Mouse (Mus musculus) thymus, adult 2 months (tissue): ENCODE measurements around the gene Nfe2l1. TPM values are rescaled to one million over a fixed set of nuclear protein-coding genes. Genes with fewer than 3 reads are reported as not detected.
A peak's percentile ranks its signal among the peaks of the same experiment; 100 is the strongest.

Experiments
- DNase-seq: peaks from one replicate; pipeline ENCODE4 v3.0.0; 2021
- H3K27ac ChIP-seq: fragments of 200-500 bp; 2 replicates; pipeline ENCODE4 v1.5.1; 2012; ENCODE audit warnings: low read length, control low read depth; ENCODE audit not compliant: control insufficient read depth, insufficient read depth
- H3K27me3 ChIP-seq: fragments of 200-500 bp; 2 replicates; pipeline ENCODE4 v1.6.1; 2012; ENCODE audit warnings: mild to moderate bottlenecking, low read length, moderate library complexity, mixed read lengths; ENCODE audit not compliant: control insufficient read depth, insufficient read depth
- H3K36me3 ChIP-seq: fragments of 200-500 bp; 2 replicates; pipeline ENCODE4 v1.6.1; 2012; ENCODE audit warnings: mild to moderate bottlenecking, low read length, moderate library complexity; ENCODE audit not compliant: control insufficient read depth, insufficient read depth
- H3K4me1 ChIP-seq: fragments of 200-500 bp; replicated peaks from 2 replicates; pipeline ENCODE4 v1.6.1; 2012; ENCODE audit warnings: low read length; ENCODE audit not compliant: control insufficient read depth, insufficient read depth
- H3K4me3 ChIP-seq: fragments of 200-500 bp; 2 replicates; pipeline ENCODE4 v1.5.1; 2012; ENCODE audit warnings: mild to moderate bottlenecking, low read length, control low read depth, moderate library complexity; ENCODE audit not compliant: control insufficient read depth, insufficient read depth
- CTCF ChIP-seq: fragments of 200-500 bp; IDR thresholded peaks from 2 replicates; pipeline ENCODE4 v1.5.1; 2012; ENCODE audit warnings: mild to moderate bottlenecking, control low read depth, low read length, moderate library complexity, borderline replicate concordance; ENCODE audit not compliant: control insufficient read depth, poor library complexity, insufficient read depth; ENCODE audit errors: extremely low read depth
- POLR2A ChIP-seq: fragments of 200-500 bp; IDR thresholded peaks from 2 replicates; pipeline ENCODE4 v1.6.1; 2012; ENCODE audit warnings: mild to moderate bottlenecking, low read length, control low read depth, moderate library complexity; ENCODE audit not compliant: control insufficient read depth, poor library complexity, insufficient read depth; ENCODE audit errors: extremely low read depth
- WGBS: fragments of 180-500 bp; shearing (Covaris S2); methylation state at CpG from one replicate; pipeline ENCODE4 v1.1.7; 2018; 5-methylcytosine and 5-hydroxymethylcytosine counted together
- polyA plus RNA-seq: library from polyadenylated mRNA; depleted of rRNA; stranded (reverse); fragments of >200 nt; gene quantifications from 2 replicates; pipeline ENCODE4 v1.2.3, GENCODE M21; 2012

Nfe2l1 gene
- polyA plus RNA-seq, 1 experiment, result 170 TPM

- WGBS, result 68% methylated on average over 11 of the region's 11 CpGs
- H3K27me3 ChIP-seq, result peaks cover 4% of the 10 kb centered on the region; the same call in 1 of the 2 replicates
These were observed 43.9 kb upstream of the Nfe2l1 start for GRCm38 (mm10) chr11:96873601-96874140.

GRCm38 (mm10) chr11:96872441-96873379 lies 42.9 kb upstream of the Nfe2l1 start:
- Histone ChIP-seq H3K4me1 (no peaks in the 10 kb centered on the region), H3K27ac (no peak overlapping the region), H3K4me3 (no peak overlapping the region), H3K36me3 (no peaks in the 10 kb centered on the region), H3K27me3 (peaks cover 4% of the 10 kb centered on the region; the same call in 1 of the 2 replicates)
- DNase-seq, result no peak
- WGBS, result 17% methylated on average over 24 of the region's 24 CpGs
- no peak for TF ChIP-seq CTCF
- TF ChIP-seq POLR2A, result no peak

More at GRCm38 (mm10) chr11:96873601-96874140, 43.9 kb upstream of the Nfe2l1 start:
- Histone ChIP-seq H3K4me1 (no peaks in the 10 kb centered on the region), H3K4me3 (no peak overlapping the region), H3K36me3 (no peaks in the 10 kb centered on the region), H3K27ac (no peak overlapping the region)
- no peak for DNase-seq
- no peak for TF ChIP-seq CTCF
- TF ChIP-seq POLR2A, result no peak

GRCm38 (mm10) chr11:96867149-96867548 lies 37.4 kb upstream of the Nfe2l1 start:
- DNase-seq, result peak; percentile 44
- Histone ChIP-seq H3K4me1 (no peaks in the 10 kb centered on the region; the same call in 1 of the 2 replicates), H3K36me3 (no peaks in the 10 kb centered on the region), H3K27ac (no peak overlapping the region), H3K27me3 (no peaks in the 10 kb centered on the region; the same call in 1 of the 2 replicates), H3K4me3 (no peak overlapping the region)
- TF ChIP-seq CTCF (no peak; the same call in 1 of the 2 replicates), POLR2A (no peak)
- WGBS, result 24% methylated on average over 5 of the region's 5 CpGs

DNA sequence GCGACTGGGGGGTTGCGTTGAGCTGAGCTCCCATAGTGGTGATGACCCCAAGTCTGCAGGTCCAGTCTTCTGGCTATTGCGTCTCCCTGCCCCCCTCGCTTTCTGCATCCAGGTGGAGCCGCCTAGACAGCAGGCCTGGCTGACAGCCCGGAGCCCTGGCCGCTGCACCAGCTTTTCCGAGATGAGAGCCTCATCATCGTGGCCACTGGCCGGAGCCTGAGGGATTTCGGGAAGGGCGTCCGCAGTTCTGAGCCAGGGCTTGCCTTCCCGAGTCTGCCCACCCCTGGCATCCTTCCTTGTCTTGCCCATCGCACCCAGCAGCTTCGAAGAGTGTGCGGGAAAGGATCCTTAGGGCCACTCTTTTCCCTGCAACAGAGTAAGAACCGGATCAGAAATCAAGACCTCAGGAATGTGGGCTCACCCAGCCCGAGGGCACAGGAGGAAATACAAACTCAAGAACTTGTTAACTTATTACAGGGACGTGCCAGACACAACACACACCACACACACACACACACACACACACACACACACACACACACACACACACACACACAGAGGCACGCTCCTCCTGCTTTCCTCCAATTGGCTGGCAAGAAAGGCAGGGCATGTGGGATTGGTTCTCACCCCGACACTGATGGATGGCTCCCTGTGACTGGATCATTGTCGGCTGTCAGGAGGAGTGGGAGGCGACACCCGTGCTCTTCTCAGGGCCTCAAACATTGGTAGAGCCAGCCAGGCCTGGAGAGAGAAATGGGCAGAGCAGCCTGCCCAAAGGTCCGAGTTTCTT lies 33.6 kb upstream of the Nfe2l1 start:
- WGBS, result 73% methylated on average over 26 of the region's 26 CpGs
- TF ChIP-seq CTCF, result no peak
- TF ChIP-seq POLR2A, result no peak
- Histone ChIP-seq H3K4me3 (no peak overlapping the region), H3K4me1 (peaks cover 5% of the 10 kb centered on the region), H3K27ac (no peak overlapping the region), H3K36me3 (no peaks in the 10 kb centered on the region), H3K27me3 (no peaks in the 10 kb centered on the region; the same call in 1 of the 2 replicates)
- DNase-seq, result no peak

DNA sequence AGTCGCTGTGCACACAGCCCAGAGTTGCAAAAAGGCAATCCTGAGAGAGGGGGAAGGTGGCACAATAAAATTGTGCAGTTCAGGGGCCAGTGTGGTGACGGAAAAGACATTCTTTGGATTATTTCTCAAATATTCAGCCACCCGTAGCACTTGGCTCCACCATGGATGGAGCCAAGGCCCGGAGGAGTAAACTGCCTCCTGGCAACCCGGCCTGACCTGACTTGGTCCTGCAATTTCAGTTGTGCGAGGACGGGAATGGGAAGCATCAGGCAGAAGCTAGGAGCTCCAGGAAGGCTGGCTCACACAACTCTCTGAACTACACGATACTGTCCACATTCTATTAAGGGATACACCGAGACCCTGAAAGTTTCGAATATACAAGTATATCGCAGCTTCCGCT lies 32.8 kb upstream of the Nfe2l1 start:
- Histone ChIP-seq H3K27ac (no peak overlapping the region), H3K36me3 (no peaks in the 10 kb centered on the region), H3K27me3 (no peaks in the 10 kb centered on the region; the same call in 1 of the 2 replicates), H3K4me3 (no peak overlapping the region), H3K4me1 (peaks cover 5% of the 10 kb centered on the region)
- 95% methylated on average over 12 of the region's 12 CpGs for WGBS
- DNase-seq, result no peak
- no peak for TF ChIP-seq POLR2A

- no peaks in the 10 kb centered on the region; the same call in 1 of the 2 replicates for H3K27me3 ChIP-seq
- peak overlapping the region; percentile 33 for H3K4me3 ChIP-seq
- H3K27ac ChIP-seq, result no peak overlapping the region
- H3K36me3 ChIP-seq, result no peaks in the 10 kb centered on the region
- under 1% methylated on average over 31 of the region's 31 CpGs for WGBS
- TF ChIP-seq POLR2A (no peak), CTCF (peak; percentile 99)
- H3K4me1 ChIP-seq, result peaks cover 5% of the 10 kb centered on the region
- peak; percentile 95 for DNase-seq
These were observed 32.1 kb upstream of the Nfe2l1 start for GRCm38 (mm10) chr11:96861878-96862289.
